Mouse (Mus musculus): ENCODE measurements around the gene Smpd3.

GRCm38 (mm10) chr8:106304321-106304720 lies 33.5 kb downstream of the Smpd3 start:
- TF ChIP-seq POLR2A (IDR thresholded peaks at IDR 0.05; ENCODE audit: low read depth, low read length) (no peak), CTCF (conservative IDR thresholded peaks at IDR 0.05; ENCODE audit: insufficient read depth, insufficient read length, low read depth, low read length) (no peak)

Data from kidney, adult 2 months (tissue).